Mouse (Mus musculus): ENCODE measurements around the gene Cntd1. TPM values are rescaled to one million over a fixed set of nuclear protein-coding genes. Genes with fewer than 3 reads are reported as not detected.
"Not testable (repeated sequence)": the region's sequence is repeated elsewhere in the genome, so short reads cannot be mapped to it uniquely, and the experiment has no call there.

Cntd1 gene
- polyA plus RNA-seq, 1 experiment: not detected

DNA sequence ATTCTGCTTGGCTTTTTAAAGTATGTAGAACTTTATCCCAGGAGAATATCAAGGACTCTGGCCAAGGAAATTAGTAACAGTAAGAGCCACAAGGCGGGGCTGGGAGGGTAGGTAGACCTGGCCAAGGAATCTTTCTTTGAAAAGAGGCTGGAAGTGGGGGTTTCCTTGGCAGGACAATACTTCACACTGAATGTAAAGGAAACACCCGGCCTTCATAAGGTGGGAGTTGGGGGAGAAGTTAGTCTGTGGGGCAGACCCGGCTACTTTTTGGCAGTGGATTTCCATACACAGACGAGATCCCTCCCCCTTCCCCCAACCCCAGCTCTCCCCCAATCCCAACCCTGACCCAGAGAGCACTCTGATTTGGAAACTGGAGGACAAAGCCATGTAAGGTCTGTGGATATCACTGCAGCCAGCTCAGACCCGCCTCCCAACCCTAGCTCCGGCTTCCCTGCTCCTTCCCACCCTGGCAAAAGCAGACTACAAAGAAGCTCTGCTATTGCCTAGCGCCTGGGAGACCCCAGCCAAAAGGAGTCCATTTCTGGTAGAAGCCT, 51.6 kb downstream of the Cntd1 start, which contains the start of gene Aoc3:
Aoc3 (plus strand) TSS at position 235 of the 554 bp plus-strand sequence.
- Histone ChIP-seq H3K4me3 (ENCODE audit: insufficient read depth, low read depth, low read length) (no peak within 1 kb of the TSS), H3K27ac (ENCODE audit: insufficient read depth, low read depth, low read length) (no peak within 1 kb of the TSS), H3K4me1 (ENCODE audit: control insufficient read depth, insufficient read depth, low read length) (peaks cover 3% of the 10 kb centered on the region; the same call in 1 of the 2 replicates)
- 60% methylated on average over 7 of the region's 7 CpGs for WGBS
- no peak for TF ChIP-seq POLR2A (IDR thresholded peaks at IDR 0.05; ENCODE audit: insufficient read depth, low read depth, low read length)

DNA sequence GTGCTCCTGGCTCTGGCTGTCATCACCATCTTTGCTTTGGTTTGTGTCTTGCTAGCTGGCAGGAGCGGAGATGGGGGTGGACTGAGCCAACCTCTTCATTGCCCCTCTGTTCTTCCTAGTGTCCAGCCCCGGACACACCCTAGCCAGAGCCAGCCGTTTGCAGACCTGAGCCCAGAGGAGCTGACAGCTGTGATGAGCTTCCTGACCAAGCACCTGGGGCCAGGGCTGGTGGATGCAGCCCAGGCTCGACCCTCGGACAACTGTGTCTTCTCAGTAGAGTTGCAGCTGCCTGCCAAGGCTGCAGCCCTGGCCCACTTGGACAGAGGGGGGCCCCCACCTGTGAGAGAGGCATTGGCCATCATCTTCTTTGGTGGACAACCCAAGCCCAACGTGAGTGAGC, 52.1 kb downstream of the Cntd1 start:
- H3K27ac ChIP-seq (ENCODE audit: insufficient read depth, low read depth, low read length); H3K4me1 ChIP-seq (ENCODE audit: control insufficient read depth, insufficient read depth, low read length); H3K4me3 ChIP-seq (ENCODE audit: insufficient read depth, low read depth, low read length): not testable (repeated sequence)
- whole genome bisulfite sequencing: 79% methylated on average over 6 of the region's 6 CpGs

DNA sequence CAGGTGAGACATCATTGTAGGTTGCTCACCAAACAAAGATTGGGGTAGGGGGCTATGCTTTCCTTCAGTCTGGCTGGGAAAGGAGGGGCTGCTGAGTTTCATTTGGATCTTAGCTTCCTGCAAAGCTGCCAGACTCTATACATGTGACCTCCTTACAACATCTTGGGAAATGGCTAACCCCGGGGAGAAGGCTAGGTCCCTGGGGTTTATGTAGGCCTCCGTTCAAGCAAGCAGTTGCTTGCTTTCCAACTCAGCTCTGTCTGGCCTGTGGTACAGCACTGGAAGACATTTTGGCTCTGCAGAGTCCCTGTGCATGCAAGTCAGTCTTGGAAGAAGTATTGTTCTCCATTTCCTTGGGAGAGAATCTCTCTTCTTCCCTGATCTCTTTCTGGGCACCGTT, 53.7 kb downstream of the Cntd1 start:
- Histone ChIP-seq H3K4me3 (ENCODE audit: insufficient read depth, low read depth, low read length) (no peak overlapping the region), H3K27ac (ENCODE audit: insufficient read depth, low read depth, low read length) (no peak overlapping the region), H3K4me1 (ENCODE audit: control insufficient read depth, insufficient read depth, low read length) (peaks cover 6% of the 10 kb centered on the region)
- 84% methylated on average over 3 of the region's 3 CpGs for WGBS
- TF ChIP-seq CTCF (IDR thresholded peaks at IDR 0.05; ENCODE audit: insufficient read depth, low read depth, low read length) (no peak), POLR2A (IDR thresholded peaks at IDR 0.05; ENCODE audit: insufficient read depth, low read depth, low read length) (no peak)

DNA sequence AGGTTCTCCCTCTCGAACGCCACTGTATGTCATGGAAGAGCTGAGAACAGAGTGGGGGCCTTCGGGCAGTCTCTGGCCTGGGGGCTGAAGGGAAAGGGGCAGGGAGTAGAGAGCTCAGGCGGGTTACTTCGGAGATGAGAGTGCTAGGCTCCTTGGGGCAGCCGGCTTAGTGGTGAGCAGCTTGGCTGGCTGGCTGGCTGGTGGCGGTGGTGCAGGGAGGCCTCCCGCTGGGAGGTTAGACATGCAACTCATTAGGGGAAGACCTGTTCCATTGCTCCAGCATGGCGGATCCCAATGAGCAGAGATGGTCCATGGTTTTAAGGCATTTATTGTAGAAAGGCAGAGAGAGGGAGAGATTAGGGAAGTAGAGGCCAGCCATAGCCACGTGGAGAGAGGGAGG, 55.2 kb downstream of the Cntd1 start:
- no peak for TF ChIP-seq POLR2A (IDR thresholded peaks at IDR 0.05; ENCODE audit: insufficient read depth, low read depth, low read length)
- H3K4me3 ChIP-seq (ENCODE audit: insufficient read depth, low read depth, low read length): no peak overlapping the region
- H3K27ac ChIP-seq (ENCODE audit: insufficient read depth, low read depth, low read length): no peak overlapping the region
- 46% methylated on average over 10 of the region's 10 CpGs for WGBS
- peaks cover 7% of the 10 kb centered on the region for H3K4me1 ChIP-seq (ENCODE audit: control insufficient read depth, insufficient read depth, low read length)

DNA sequence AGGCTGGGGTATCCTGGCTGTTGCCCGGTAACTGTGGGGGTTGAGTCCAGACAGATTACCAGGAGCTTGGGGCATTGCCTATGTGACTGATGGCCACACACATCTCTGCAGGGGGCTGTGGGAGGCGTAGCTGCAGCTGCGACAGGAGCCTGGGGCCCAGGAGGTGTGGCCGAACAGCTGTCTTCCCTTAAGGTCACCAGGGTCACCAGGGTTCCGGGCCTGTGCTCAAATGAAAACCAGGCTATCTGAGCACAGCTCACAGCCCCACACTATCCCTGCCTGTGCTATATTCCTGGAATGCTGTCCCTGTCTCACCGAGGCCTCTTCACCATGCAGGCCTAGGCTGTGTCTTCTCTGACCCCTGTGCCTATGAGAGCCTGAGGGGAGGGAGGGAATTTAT, 55.7 kb downstream of the Cntd1 start:
- TF ChIP-seq CTCF (IDR thresholded peaks at IDR 0.05; ENCODE audit: insufficient read depth, low read depth, low read length) (no peak), POLR2A (IDR thresholded peaks at IDR 0.05; ENCODE audit: insufficient read depth, low read depth, low read length) (no peak)
- no peak overlapping the region for H3K4me3 ChIP-seq (ENCODE audit: insufficient read depth, low read depth, low read length)
- WGBS: 42% methylated on average over 6 of the region's 6 CpGs
- no peak overlapping the region for H3K27ac ChIP-seq (ENCODE audit: insufficient read depth, low read depth, low read length)
- peaks cover 5% of the 10 kb centered on the region for H3K4me1 ChIP-seq (ENCODE audit: control insufficient read depth, insufficient read depth, low read length)

DNA sequence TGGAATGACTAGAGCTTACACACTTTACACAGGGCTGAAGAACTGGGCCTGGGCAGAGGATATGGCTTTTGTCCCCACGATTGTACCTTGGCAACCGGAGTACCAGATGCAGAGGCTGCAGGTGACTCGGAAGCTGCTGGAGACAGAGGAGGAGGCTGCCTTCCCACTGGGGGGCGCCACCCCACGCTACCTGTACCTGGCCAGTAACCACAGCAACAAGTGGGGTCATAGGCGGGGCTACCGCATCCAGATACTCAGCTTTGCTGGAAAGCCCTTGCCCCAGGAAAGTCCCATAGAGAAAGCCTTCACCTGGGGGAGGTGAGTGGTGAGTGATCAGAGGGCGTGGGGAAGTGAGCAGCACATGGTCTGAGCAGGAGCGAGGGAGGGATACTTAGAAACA, 56.9 kb downstream of the Cntd1 start:
- H3K4me1 ChIP-seq (ENCODE audit: control insufficient read depth, insufficient read depth, low read length): peaks cover 5% of the 10 kb centered on the region
- no peak overlapping the region for H3K4me3 ChIP-seq (ENCODE audit: insufficient read depth, low read depth, low read length)
- H3K27ac ChIP-seq (ENCODE audit: insufficient read depth, low read depth, low read length): no peak overlapping the region
- no peak for TF ChIP-seq CTCF (IDR thresholded peaks at IDR 0.05; ENCODE audit: insufficient read depth, low read depth, low read length)
- TF ChIP-seq POLR2A (IDR thresholded peaks at IDR 0.05; ENCODE audit: insufficient read depth, low read depth, low read length): no peak
- 81% methylated on average over 9 of the region's 9 CpGs for WGBS

DNA sequence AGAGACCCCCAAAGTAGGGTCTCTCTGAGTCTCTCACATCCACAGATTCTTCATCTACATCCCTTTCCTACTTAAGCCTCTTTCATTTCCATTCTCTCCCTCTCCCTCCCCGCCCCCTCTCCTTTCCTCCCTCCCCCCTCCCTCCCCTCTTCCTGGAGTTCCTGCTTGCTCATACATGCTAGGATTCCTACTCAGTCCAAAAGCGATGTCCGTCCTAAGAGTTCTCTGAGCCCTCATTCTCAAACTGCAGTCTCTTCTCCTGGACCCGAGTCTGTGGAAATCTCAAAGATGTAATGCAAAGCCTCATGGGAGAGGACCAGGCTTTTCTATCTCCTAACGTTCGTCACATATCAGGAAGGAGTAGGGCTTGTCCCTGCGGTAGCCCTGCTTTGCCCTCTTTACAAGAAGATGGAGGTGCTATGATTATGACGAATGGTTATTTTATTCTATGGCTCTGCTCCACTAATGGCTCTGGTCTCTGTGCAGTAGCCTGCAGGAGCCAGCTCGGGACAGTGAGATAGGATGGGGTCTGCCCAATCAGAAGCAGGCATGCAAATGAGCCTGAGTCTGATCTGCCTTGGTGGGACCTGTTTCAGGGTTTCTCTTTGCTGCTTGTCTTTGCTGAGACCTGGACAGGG, 59.4 kb downstream of the Cntd1 start:
- Histone ChIP-seq H3K27ac (ENCODE audit: insufficient read depth, low read depth, low read length) (no peak overlapping the region), H3K4me1 (ENCODE audit: control insufficient read depth, insufficient read depth, low read length) (peaks cover 5% of the 10 kb centered on the region), H3K4me3 (ENCODE audit: insufficient read depth, low read depth, low read length) (peak overlapping the region; percentile 1; the same call in 1 of the 2 replicates)
- 0% methylated on average over 9 of the region's 9 CpGs for WGBS
- no peak for TF ChIP-seq CTCF (IDR thresholded peaks at IDR 0.05; ENCODE audit: insufficient read depth, low read depth, low read length)
- TF ChIP-seq POLR2A (IDR thresholded peaks at IDR 0.05; ENCODE audit: insufficient read depth, low read depth, low read length): no peak

Other genes with a start within 250 kb of the Cntd1 start
- not detected in 2 replicates for gene Naglu, start 209.0 kb upstream of the Cntd1 start, polyA plus RNA-seq (2012; ENCODE audit: insufficient read depth, insufficient read length, low replicate concordance, missing spikeins)
- not detected in 2 replicates for gene Hsd17b1, start 200.6 kb upstream of the Cntd1 start, polyA plus RNA-seq (2012; ENCODE audit: insufficient read depth, insufficient read length, low replicate concordance, missing spikeins)
- not detected in 2 replicates for gene Coasy, start 196.4 kb upstream of the Cntd1 start, polyA plus RNA-seq (2012; ENCODE audit: insufficient read depth, insufficient read length, low replicate concordance, missing spikeins)
- not detected in 2 replicates for gene Mlx, start 191.7 kb upstream of the Cntd1 start, polyA plus RNA-seq (2012; ENCODE audit: insufficient read depth, insufficient read length, low replicate concordance, missing spikeins)
- not detected in 2 replicates for gene Psmc3ip, start 183.6 kb upstream of the Cntd1 start, polyA plus RNA-seq (2012; ENCODE audit: insufficient read depth, insufficient read length, low replicate concordance, missing spikeins)
- not detected in 2 replicates for gene Retreg3, start 159.1 kb upstream of the Cntd1 start, polyA plus RNA-seq (2012; ENCODE audit: insufficient read depth, insufficient read length, low replicate concordance, missing spikeins)
- not detected in 2 replicates for gene Tubg1, start 159.1 kb upstream of the Cntd1 start, polyA plus RNA-seq (2012; ENCODE audit: insufficient read depth, insufficient read length, low replicate concordance, missing spikeins)
- gene Tubg2, start 123.1 kb upstream of the Cntd1 start, polyA plus RNA-seq (2012; ENCODE audit: insufficient read depth, insufficient read length, low replicate concordance, missing spikeins): not detected in 2 replicates
- gene Cntnap1, start 108.5 kb upstream of the Cntd1 start, polyA plus RNA-seq (2012; ENCODE audit: insufficient read depth, insufficient read length, low replicate concordance, missing spikeins): not detected in 2 replicates
- gene Plekhh3, start 107.7 kb upstream of the Cntd1 start, polyA plus RNA-seq (2012; ENCODE audit: insufficient read depth, insufficient read length, low replicate concordance, missing spikeins): not detected in 2 replicates
- gene Ccr10, start 103.6 kb upstream of the Cntd1 start, polyA plus RNA-seq (2012; ENCODE audit: insufficient read depth, insufficient read length, low replicate concordance, missing spikeins): not detected in 2 replicates
- gene Ezh1, start 52.5 kb upstream of the Cntd1 start, polyA plus RNA-seq (2012; ENCODE audit: insufficient read depth, insufficient read length, low replicate concordance, missing spikeins): not detected in 2 replicates
- gene Ramp2, start 33.0 kb upstream of the Cntd1 start, polyA plus RNA-seq (2012; ENCODE audit: insufficient read depth, insufficient read length, low replicate concordance, missing spikeins): not detected in 2 replicates
- gene Vps25, start 25.3 kb upstream of the Cntd1 start, polyA plus RNA-seq (2012; ENCODE audit: insufficient read depth, insufficient read length, low replicate concordance, missing spikeins): not detected in 2 replicates
- gene Wnk4, start 18.4 kb upstream of the Cntd1 start, polyA plus RNA-seq (2012; ENCODE audit: insufficient read depth, insufficient read length, low replicate concordance, missing spikeins): not detected in 2 replicates
- not detected in 2 replicates for gene Coa3, start 102 bp downstream of the Cntd1 start, polyA plus RNA-seq (2012; ENCODE audit: insufficient read depth, insufficient read length, low replicate concordance, missing spikeins)
- not detected in 2 replicates for gene Becn1, start 23.3 kb downstream of the Cntd1 start, polyA plus RNA-seq (2012; ENCODE audit: insufficient read depth, insufficient read length, low replicate concordance, missing spikeins)
- 706 TPM in 1 of 2 replicates, not detected in the other for gene Psme3, start 37.2 kb downstream of the Cntd1 start, polyA plus RNA-seq (2012; ENCODE audit: insufficient read depth, insufficient read length, low replicate concordance, missing spikeins)
- not detected in 2 replicates for gene Aoc2, start 46.1 kb downstream of the Cntd1 start, polyA plus RNA-seq (2012; ENCODE audit: insufficient read depth, insufficient read length, low replicate concordance, missing spikeins)
- not detected in 2 replicates for gene Aoc3, start 51.6 kb downstream of the Cntd1 start, polyA plus RNA-seq (2012; ENCODE audit: insufficient read depth, insufficient read length, low replicate concordance, missing spikeins)
- gene G6pc, start 88.5 kb downstream of the Cntd1 start, polyA plus RNA-seq (2012; ENCODE audit: insufficient read depth, insufficient read length, low replicate concordance, missing spikeins): not detected in 2 replicates
- not detected in 2 replicates for gene Aarsd1, start 138.6 kb downstream of the Cntd1 start, polyA plus RNA-seq (2012; ENCODE audit: insufficient read depth, insufficient read length, low replicate concordance, missing spikeins)
- not detected in 2 replicates for gene Gm27029, start 145.8 kb downstream of the Cntd1 start, polyA plus RNA-seq (2012; ENCODE audit: insufficient read depth, insufficient read length, low replicate concordance, missing spikeins)
- not detected in 2 replicates for gene Rundc1, start 146.1 kb downstream of the Cntd1 start, polyA plus RNA-seq (2012; ENCODE audit: insufficient read depth, insufficient read length, low replicate concordance, missing spikeins)
- gene Ptges3l, start 146.3 kb downstream of the Cntd1 start, polyA plus RNA-seq (2012; ENCODE audit: insufficient read depth, insufficient read length, low replicate concordance, missing spikeins): not detected in 2 replicates
- not detected in 2 replicates for gene Rpl27, start 163.3 kb downstream of the Cntd1 start, polyA plus RNA-seq (2012; ENCODE audit: insufficient read depth, insufficient read length, low replicate concordance, missing spikeins)
- not detected in 2 replicates for gene Ifi35, start 169.4 kb downstream of the Cntd1 start, polyA plus RNA-seq (2012; ENCODE audit: insufficient read depth, insufficient read length, low replicate concordance, missing spikeins)
- 335 TPM in 1 of 2 replicates, not detected in the other for gene Rnd2, start 186.0 kb downstream of the Cntd1 start, polyA plus RNA-seq (2012; ENCODE audit: insufficient read depth, insufficient read length, low replicate concordance, missing spikeins)
- gene Vat1, start 187.2 kb downstream of the Cntd1 start, polyA plus RNA-seq (2012; ENCODE audit: insufficient read depth, insufficient read length, low replicate concordance, missing spikeins): not detected in 2 replicates

Data from olfactory bulb, adult 2 months (tissue).